Mouse (Mus musculus) fibroblast of lung, adult 2 months (primary cell): ENCODE measurements at regions not wholly inside any gene's neighbourhood (a gene's known extent, or its start where the extent isn't known, plus 50 kb on each side); places are given as distances from the start of the nearest gene placed in this dataset.

Source experiments
- DNase-seq: peaks from one replicate; pipeline ENCODE4 v3.0.0-alpha.2; 2011; ENCODE audit warnings: low read depth

DNA sequence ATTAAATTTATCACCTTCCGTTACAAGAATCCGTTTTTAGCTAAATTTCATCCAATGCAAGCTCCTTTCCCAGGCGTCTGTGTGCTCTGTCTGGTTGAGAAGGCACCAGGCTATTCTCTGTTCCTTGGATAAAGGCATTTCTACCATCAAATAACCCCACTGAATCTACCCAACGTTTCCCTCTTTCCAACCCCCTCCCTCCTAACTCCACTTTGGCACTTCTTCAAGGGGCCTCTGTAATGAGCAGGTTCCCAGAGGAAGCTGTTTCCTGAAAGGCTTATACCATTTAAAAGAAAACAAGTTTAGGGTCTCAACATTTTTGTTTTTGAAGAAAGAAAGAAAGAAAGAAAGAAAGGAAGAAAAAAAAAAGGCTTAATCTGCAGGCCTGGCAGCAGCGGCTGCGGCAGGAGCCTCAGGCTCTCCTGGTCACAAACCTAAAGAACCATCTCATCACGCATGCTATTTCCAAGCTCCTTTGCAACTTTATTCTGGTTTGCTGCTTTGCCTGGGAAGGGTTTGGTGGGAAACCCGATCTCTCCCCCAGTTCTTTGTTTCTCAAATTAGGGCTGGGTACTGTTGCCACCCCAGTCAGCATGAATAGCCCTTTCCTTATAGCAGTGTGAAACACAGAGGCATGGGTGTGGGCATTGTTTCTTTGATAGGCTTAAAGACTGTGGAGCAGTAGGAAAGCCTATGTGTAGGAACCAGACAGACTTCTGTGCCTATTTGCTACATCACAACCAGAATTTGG lies 160.5 kb upstream of the Tnc start:
- DNase-seq, result no peak

DNA sequence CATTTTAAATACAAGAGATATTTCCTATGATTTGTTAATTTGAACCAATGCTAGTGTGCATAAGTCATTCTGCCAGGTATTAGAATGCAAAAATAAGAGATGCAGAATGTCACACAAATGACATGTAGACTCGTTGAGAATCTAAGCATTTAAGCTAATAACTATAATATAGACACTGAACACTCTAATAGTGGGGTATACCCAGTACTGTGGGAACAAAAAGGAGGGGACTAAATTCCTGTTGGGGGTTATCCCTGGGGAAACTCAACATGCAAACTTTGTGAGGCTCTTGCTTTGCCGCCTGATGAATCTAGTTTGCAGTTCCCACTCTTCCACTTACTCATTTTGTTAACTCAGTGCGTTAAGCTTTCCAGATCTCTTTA lies 154.0 kb upstream of the Tnc start:
- DNase-seq, result no peak

DNA sequence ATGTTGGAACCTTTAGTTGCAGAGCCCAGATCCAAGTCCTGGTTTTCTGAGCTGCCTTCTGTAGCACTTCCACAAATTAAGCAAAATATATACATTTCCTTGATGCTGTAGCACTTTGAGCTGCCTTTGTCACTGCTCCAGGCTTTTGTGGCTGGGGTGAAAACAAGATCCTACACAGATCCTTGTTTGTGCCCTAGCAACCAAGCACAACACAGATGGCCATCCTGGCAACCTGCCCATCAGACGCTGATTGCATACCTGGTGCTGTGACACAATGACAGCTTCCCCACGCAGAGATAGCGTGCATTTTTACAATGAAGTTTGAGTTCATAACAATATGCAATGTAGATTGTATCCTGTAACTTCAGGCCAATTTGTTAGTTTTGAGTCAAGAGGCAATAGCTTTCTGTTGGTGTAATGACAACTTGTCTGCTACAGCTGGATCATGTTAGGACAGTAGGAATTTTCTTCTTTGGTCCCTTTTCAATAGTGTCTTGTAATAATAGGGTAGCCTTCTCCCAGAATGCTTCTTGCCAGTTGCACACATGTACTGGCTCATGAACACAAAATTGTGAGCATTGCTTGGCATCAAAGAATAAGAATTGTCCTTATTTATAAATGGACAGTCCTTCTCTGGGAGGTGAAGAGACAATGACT lies 153.5 kb upstream of the Tnc start:
- no peak for DNase-seq

DNA sequence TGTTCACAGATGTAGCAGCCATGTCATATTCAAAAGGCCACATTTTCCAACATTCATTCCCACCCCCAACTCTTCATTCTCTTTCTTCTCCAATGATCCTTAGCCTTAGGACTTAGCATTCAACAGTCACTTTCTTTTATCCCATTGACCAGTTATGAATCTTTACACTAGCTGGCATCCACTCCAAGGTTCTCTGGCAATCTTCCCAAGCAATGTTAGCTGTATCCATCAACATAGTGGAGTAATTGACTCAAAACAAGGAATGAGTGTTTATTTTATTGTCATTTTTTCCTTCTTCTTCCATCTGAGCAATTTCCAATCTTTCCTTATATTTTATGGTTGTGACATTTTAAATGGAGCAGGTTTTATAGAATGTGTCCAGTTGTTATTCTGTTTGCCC lies 138.2 kb upstream of the Tnc start:
- no peak for DNase-seq

DNA sequence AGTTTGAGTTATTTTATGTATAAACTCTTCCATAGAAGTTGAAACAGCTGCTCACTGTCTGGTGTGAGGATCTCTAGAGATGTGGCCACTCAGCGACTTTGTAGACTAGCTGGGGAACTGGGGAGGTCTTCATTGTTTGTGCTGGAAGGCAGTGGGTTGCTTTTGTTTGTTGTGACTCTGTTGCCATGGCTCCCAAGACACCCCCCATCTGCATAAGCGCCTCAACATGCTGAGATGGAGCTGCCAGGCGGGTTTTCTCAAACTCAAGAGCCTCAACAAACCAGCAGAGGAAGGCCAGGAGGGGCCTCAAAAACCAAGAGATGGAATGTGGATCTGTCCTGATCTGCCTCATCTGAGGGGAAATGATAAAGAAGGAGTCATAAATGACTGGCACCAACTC lies 129.1 kb upstream of the Tnc start:
- DNase-seq, result no peak

DNA sequence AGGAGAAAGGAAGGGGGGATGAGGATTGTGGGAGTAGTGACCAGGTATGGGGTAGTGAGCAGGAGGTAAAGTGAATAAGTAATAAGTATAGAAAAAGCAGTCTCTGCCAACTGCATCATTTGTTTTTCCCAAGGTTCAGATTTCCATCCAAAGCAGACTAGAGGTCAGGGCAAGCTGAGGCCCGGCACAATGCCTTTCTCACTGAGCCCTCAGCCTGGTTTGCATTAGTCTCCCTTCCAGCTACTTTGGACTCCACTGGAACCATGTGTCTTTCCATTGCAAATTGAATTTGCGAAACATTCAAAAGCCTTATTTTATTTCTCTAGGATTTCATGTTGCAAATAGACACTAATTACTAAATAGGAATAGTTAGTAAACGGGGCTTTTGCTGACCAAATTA lies 124.7 kb upstream of the Tnc start:
- no peak for DNase-seq

DNA sequence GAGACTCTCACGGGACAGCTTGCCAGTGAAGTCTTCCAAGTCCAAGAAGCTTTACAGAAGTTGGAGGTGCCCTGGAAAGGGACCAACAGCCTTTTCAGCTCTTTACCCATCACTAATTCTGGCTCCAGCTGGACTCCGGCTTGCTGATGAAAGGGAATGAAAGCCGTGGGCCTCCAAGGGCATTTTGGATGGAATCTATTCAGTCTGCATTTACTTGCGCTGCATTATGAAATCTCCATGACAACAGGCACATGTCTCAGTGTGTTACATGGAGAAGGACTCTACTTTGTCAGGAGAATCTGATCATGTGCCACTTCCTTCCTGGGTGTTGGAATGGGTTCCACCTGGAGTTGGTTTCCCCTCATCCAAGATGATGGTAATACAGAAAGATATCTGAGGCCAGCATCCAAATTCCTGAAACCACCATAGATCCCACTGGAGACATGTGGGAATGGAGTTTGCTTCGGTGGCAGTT lies 102.2 kb upstream of the Tnc start:
- DNase-seq, result peak; percentile 30

DNA sequence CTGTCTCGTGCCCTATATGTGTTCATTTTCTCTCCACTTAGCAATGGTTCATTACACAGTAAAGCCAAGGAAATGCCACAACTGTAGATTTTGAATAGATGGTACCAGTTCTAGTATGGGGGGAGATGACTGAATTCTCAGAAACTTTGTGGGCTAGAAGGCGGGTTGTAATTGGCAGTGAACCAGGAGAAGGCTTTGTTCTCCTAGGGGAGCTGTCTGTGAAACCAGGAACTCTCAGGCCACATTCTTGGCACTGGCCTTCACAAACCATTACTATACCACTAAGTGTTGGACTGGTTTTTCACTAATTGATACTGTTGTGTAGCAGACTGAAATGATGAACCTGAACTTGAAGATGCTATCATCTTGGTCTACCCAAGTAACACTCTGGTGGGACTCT lies 99.1 kb upstream of the Tnc start:
- no peak for DNase-seq

DNA sequence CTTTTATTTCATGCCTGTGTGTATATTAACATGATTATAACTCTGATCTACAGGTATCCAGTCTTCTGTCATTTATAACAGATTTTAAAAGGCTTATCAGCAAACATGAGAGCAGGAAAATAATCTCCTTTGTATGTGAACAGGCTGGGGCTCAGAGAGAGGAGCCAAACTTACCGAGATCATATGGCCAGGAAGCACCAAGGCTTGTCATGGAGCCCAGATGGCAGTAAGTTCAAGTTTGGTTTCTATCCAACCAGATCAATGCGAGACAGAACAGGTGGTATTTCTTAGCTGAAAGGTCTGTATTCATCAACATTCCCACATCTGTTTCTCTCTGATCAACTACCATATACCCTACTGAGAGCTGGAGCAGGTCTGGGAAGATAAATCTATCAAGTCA lies 96.1 kb upstream of the Tnc start:
- no peak for DNase-seq

DNA sequence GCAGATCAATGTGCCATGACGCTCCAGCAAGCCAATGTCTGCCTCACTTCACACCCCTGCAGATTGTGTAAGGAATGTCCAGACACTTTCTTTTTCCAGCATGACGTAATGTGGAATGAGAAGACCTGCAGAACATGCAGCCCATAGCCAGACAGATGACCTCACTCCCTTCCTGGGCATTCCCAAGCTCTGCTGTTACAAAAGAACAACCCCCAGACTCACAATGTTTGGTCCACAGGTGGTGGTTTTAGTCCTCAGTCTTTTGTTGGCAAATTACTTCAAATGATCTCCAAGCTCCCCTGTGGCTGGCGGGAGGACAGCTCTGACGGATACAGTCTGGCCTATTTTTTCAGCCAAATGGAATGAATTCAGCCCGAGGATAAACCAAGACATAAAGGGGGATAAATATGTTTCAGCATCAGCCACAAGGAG lies 95.6 kb upstream of the Tnc start:
- DNase-seq, result no peak

DNA sequence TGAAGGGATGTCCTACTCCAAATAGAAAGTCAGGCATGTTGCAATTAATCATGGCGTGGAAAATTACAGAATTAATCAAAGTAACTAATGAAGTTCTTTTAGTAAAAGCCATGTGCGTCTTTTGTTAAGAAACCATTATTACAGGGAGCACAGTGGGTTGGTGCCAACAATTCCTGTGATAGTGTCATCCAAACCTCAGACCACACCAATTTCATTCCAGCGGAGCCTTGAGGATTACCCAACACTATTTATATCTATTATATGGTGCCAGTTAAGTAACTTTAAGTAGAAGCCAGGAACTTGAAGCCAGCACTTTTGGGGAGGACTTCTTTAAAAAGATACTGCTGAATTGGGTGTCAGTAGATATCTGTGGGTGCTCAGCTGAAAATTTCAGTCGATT lies 93.0 kb upstream of the Tnc start:
- DNase-seq, result no peak

DNA sequence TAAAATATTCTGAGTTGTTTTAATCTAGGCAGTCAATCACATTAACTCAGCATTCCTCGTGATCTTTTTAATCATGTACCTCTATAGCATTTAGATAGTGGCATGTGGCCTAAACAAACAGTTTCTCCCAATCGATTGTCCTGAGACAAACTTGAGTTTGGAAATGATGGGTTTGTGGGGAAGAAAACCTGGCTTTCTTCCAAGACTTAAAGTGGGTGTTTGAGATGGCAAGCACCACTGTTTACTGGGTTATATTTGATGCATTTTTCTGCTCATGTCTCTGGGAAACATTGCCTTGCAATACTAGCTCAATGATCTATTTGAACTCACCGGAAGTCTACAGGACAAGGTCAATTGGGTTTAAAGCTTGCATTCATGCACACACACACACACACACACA lies 88.2 kb upstream of the Tnc start:
- DNase-seq, result no peak

DNA sequence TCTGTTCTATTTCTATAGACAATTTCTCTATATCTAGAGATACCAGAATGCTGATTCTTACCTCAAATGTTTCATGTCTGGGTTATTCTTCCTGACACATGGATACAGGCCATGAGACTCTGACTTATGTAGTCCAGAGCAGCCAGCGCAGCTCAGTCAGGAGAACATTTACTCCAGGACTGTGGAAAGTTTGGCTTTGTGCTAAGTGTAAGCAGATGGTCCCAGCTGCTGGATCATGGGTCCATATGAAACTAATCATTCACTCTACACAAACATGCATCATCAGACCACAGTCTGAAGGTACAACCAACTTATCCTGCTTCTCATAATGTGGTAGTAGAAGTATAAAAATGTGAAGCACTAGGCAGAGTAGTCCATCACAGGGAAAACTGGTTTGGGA lies 82.5 kb upstream of the Tnc start:
- DNase-seq, result no peak

DNA sequence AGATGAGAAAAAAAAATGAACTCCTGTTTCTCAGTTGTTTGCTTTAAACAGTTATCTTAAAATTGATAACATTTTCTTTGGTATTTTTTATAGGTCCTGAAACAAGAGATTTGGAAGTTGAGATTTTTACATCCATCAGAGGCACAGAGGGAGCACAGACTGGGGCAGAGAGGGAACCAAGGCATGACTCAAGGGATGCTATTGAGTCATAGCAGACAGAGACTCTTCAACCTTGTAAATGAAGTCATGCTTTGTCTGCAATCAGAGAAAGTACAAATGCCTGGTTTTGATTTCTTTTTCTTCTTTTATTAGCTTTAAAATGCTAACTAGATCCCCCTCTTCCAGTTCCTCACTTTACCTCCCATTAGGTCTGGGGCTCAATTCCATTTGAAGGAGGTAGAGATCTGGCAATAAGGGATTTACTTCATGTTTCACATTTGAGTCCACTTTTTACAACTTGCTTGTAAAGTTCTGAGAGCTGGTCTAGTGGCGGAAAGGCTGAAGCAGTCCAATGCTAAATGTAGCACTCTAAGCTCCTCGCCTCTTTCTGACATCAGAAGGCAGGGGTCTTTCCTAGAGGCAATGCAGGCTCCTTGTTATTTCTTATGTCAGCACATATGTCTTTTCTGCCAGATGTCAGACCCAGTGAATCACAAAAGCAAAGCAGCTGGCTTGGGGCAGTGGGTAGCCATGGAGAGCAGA lies 77.7 kb upstream of the Tnc start:
- DNase-seq, result no peak

DNA sequence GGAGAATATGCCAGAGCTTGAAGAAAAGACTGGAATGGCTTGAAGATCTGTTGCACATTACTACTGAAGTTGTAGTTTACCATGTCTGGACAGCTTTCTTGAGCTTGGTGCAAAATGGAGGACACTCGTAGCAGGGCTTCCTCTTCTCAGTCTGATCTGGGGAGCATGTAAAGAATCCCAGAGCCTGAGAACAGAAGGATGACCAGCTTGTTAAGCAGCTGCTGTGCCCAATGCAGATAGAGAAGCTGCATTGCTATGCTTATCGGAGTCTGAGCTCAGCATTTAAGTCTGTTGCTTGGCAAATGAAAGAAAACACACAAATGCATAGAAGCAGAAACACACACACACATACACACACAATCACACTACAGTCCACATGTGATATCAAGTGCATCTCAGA lies 76.9 kb upstream of the Tnc start:
- DNase-seq, result no peak

DNA sequence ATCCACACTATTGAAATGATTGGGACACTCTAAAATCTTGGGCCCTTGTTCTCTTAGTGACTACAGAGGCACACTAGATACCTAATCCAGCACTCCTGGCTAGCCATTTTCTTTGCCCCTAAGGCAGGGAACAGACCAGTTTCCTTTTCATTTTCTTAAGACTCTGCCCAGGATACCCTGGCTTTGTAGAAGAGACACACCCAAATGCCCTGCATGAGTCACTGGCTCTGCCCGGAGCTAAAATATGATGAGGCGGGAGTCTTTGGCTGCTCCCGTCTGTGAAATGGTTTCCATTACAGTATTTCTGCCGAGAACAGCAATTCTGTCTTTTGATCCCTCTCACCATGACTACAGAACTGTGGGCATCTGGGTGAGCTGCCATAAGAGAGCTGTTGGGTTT lies 51.4 kb upstream of the Tnc start:
- peak; percentile 56 for DNase-seq
